In genomic region chr17:44105287-44106138, GRCm38 (mm10) we compare ENCODE assay signal across 8 mouse cellular contexts. TPM values are rescaled to one million over a fixed set of nuclear protein-coding genes. Genes with fewer than 3 reads are reported as not detected.
DNase-seq lines count a peak whose midpoint lies in the region; ATAC-seq and TF ChIP-seq lines count a peak whose summit lies in the region.

Enpp4 (minus strand) TSS chr17:44105809.

- H3K27ac ChIP-seq in cerebellum, adult 2 months (ENCODE audit: insufficient read depth, low read length), result peak within 1 kb of the TSS; percentile 72
- H3K27ac ChIP-seq in forebrain, postnatal 0 days (ENCODE audit: low read depth, low read length), result peak within 1 kb of the TSS; percentile 40; the same call in 1 of the 2 replicates
- no peak within 1 kb of the TSS for H3K27ac ChIP-seq in lung, embryonic 14.5 days (ENCODE audit: low read depth)

- H3K36me3 ChIP-seq in forebrain, postnatal 0 days (ENCODE audit: insufficient read depth), result no peaks in the 10 kb centered on the region
- no peaks in the 10 kb centered on the region for H3K36me3 ChIP-seq in lung, embryonic 14.5 days (ENCODE audit: insufficient read depth)

- TF ChIP-seq POLR2A in cerebellum, adult 2 months (IDR thresholded peaks at IDR 0.05; ENCODE audit: borderline replicate concordance, insufficient read depth, low read length), result peak; percentile 37; the same call in 1 of the 2 replicates

- intact Hi-C loops in heart, postnatal 36 days (cut with DNase I), result loop anchor here (2.0 kb wide), 1 partner anchor 29 kb away; no protein-coding TSS in a partner anchor

- H3K9ac ChIP-seq in forebrain, postnatal 0 days, result peak within 1 kb of the TSS; percentile 72
- peak within 1 kb of the TSS; percentile 65 for H3K9ac ChIP-seq in lung, embryonic 14.5 days

- H3K4me3 ChIP-seq in cerebellum, adult 2 months (replicated peaks; ENCODE audit: insufficient read depth, low read depth, low read length), result peak within 1 kb of the TSS; percentile 96
- H3K4me3 ChIP-seq in forebrain, postnatal 0 days (ENCODE audit: low read depth, low read length), result peak within 1 kb of the TSS; percentile 77
- H3K4me3 ChIP-seq in lung, embryonic 14.5 days (ENCODE audit: low read depth, low read length), result peak within 1 kb of the TSS; percentile 67

- no peaks in the 10 kb centered on the region for H3K4me1 ChIP-seq in cerebellum, adult 2 months (ENCODE audit: control insufficient read depth, insufficient read depth, low read length)
- H3K4me1 ChIP-seq in forebrain, postnatal 0 days (ENCODE audit: insufficient read depth), result peaks cover 3% of the 10 kb centered on the region; the same call in 1 of the 2 replicates
- H3K4me1 ChIP-seq in lung, embryonic 14.5 days (ENCODE audit: insufficient read depth), result no peaks in the 10 kb centered on the region

- peak within 1 kb of the TSS; percentile 91 for H3K4me2 ChIP-seq in forebrain, postnatal 0 days (ENCODE audit: low read depth)
- H3K4me2 ChIP-seq in lung, embryonic 14.5 days, result peak within 1 kb of the TSS; percentile 97

- H3K27me3 ChIP-seq in cerebellum, adult 2 months (ENCODE audit: control insufficient read depth, insufficient read depth, low read length), result no peaks in the 10 kb centered on the region
- no peaks in the 10 kb centered on the region for H3K27me3 ChIP-seq in forebrain, postnatal 0 days (ENCODE audit: insufficient read depth, low read length)
- H3K27me3 ChIP-seq in lung, embryonic 14.5 days (ENCODE audit: insufficient read depth, low read length), result no peaks in the 10 kb centered on the region; the same call in 1 of the 2 replicates

- TF ChIP-seq CTCF in cerebellum, adult 2 months (IDR thresholded peaks at IDR 0.05; ENCODE audit: borderline replicate concordance, insufficient read depth, low read depth, low read length), result no peak
- TF ChIP-seq CTCF in forebrain, postnatal 0 days (IDR thresholded peaks at IDR 0.05; ENCODE audit: low read depth), result no peak
- no peak for TF ChIP-seq CTCF in lung, embryonic 14.5 days (IDR thresholded peaks at IDR 0.05; ENCODE audit: low read depth)

- DNase-seq in MEL-GATA-1-ER (ENCODE audit: extremely low read depth, low read depth), result peak; percentile 86
- DNase-seq in cerebellum, adult 2 months, result peak; percentile 88
- DNase-seq in forebrain, postnatal 0 days, result peak; percentile 96
- DNase-seq in heart, postnatal 36 days, result peak; percentile 86 to 90
- DNase-seq in layer of hippocampus, adult 8-10 months (ENCODE audit: low spot score in 2 of 2), result peak; percentile 89 to 94
- peak; percentile 86 for DNase-seq in lung, embryonic 14.5 days
- peak; percentile 89 for DNase-seq in testis, postnatal 14 days (ENCODE audit: low spot score)

- WGBS in cerebellum, adult 2 months, result under 1% methylated on average over 75 of the region's 76 CpGs
- WGBS in forebrain, postnatal 0 days, result under 1% methylated on average over 69 of the region's 76 CpGs
- WGBS in lung, embryonic 14.5 days, result under 1% methylated on average over 75 of the region's 76 CpGs

- no peaks in the 10 kb centered on the region for H3K9me3 ChIP-seq in forebrain, postnatal 0 days (ENCODE audit: low read length)
- H3K9me3 ChIP-seq in lung, embryonic 14.5 days (ENCODE audit: low read depth, low read length), result no peaks in the 10 kb centered on the region

- peak; percentile 100 for ATAC-seq in forebrain, postnatal 0 days
- peak; percentile 99 for ATAC-seq in lung, embryonic 14.5 days (ENCODE audit: insufficient read depth)
- ATAC-seq in neutrophil, adult 5-6 weeks (ENCODE audit: extremely low read depth, insufficient number of reproducible peaks, low FRiP score, poor library complexity, severe bottlenecking), result peak; percentile 76

RNA-seq across cellular contexts. Expression of gene Enpp4, which starts in this region (rescaled TPM):
- polyA plus RNA-seq in cerebellum, adult 2 months (2012; rRNA removed), result 14.4 and 18.2 TPM in 2 replicates
- total RNA-seq in forebrain, postnatal 0 days (2014; rRNA removed), result 5.3 and 7.1 TPM in 2 replicates
- polyA plus RNA-seq in forebrain, postnatal 0 days (2015; fragmentation: Nextera tagmentation; extraction: Ambion mirVana), result 3.8 and 5.3 TPM in 2 replicates
- total RNA-seq in heart, postnatal 36 days (2021), result 10 to 100 TPM; 21.1 to 22.6 TPM
- total RNA-seq in layer of hippocampus, adult 8-10 months (2022), result 10 to 100 TPM; 19.3 to 21.1 (median 20.2) TPM
- 4.8 and 5.7 TPM in 2 replicates for polyA plus RNA-seq in lung, embryonic 14.5 days (2014; fragmentation: Nextera tagmentation; extraction: Ambion mirVana)
- 1.2 and 1.5 TPM in 2 replicates for total RNA-seq in neutrophil, adult 5-6 weeks (2017)
